In genomic region chr4:123426429-123427080, GRCm38 (mm10) we compare ENCODE assay signal across 21 mouse cellular contexts.
DNase-seq lines count a peak whose midpoint lies in the region; ATAC-seq and TF ChIP-seq lines count a peak whose summit lies in the region.
"Had no signal": no experiment of that assay in that cellular context is flagged by ENCODE, and none has a peak within 500 bp of the region (broad histone marks: within the 10 kb centered on the region; RNA-seq: fewer than 3 reads in every experiment).

No protein-coding gene starts in this region.

- 58% methylated on average over 10 of the region's 10 CpGs for WGBS in heart, postnatal 0 days
- WGBS in liver, adult 2 months = 80% methylated on average over 10 of the region's 10 CpGs

- H3K27ac ChIP-seq in gastrocnemius, adult 2 months = peak overlapping the region; percentile 84
- peak overlapping the region; percentile 90 for H3K27ac ChIP-seq in heart, postnatal 0 days (ENCODE audit: low read depth)
- H3K27ac ChIP-seq in liver, adult 2 months (replicated peaks; ENCODE audit: insufficient read depth, low read depth, low read length) = peak overlapping the region; percentile 68
- H3K27ac ChIP-seq: liver, embryonic 13.5 days had no signal

- TF ChIP-seq POLR2A in liver, adult 2 months (IDR thresholded peaks at IDR 0.05; ENCODE audit: extremely low read depth, insufficient read depth, low read length) = no peak
- no peak for TF ChIP-seq POLR2A in myocyte (IDR thresholded peaks at IDR 0.05; ENCODE audit: insufficient read length, low read depth)

- TF ChIP-seq CTCF in gastrocnemius, adult 2 months (IDR thresholded peaks at IDR 0.05) = no peak
- TF ChIP-seq CTCF in heart, postnatal 0 days (IDR thresholded peaks at IDR 0.05; ENCODE audit: low read depth) = no peak
- no peak for TF ChIP-seq CTCF in liver, adult 2 months (IDR thresholded peaks at IDR 0.05; ENCODE audit: low read depth, low read length)

- TF ChIP-seq EP300 in heart, postnatal 0 days (IDR thresholded peaks at IDR 0.05; ENCODE audit: low read depth) = no peak

- H3ac ChIP-seq in myocyte (ENCODE audit: control insufficient read depth, insufficient read length) = no peak overlapping the region

- H3K79me2 ChIP-seq in liver, adult 2 months (ENCODE audit: control insufficient read depth, insufficient read depth, low read length) = peaks cover 10% of the 10 kb centered on the region
- peaks cover 62% of the 10 kb centered on the region for H3K79me2 ChIP-seq in myocyte (ENCODE audit: control insufficient read depth, insufficient read depth)

- peak overlapping the region; percentile 7; the same call in 1 of the 2 replicates for H3K4me3 ChIP-seq in gastrocnemius, adult 2 months
- no peak overlapping the region for H3K4me3 ChIP-seq in heart, postnatal 0 days (ENCODE audit: low read depth, low read length)
- H3K4me3 ChIP-seq in liver, adult 2 months (ENCODE audit: insufficient read depth, low read depth, low read length) = no peak overlapping the region
- H3K4me3 ChIP-seq in myocyte = no peak overlapping the region
- H3K4me3 ChIP-seq: erythroblast, embryonic 14.5 days; liver, embryonic 13.5 days; stomach, embryonic 15.5 days had no signal

- H3K4me1 ChIP-seq in heart, postnatal 0 days (ENCODE audit: control insufficient read depth, insufficient read depth) = peaks cover 70% of the 10 kb centered on the region
- peaks cover 32% of the 10 kb centered on the region for H3K4me1 ChIP-seq in liver, adult 2 months (ENCODE audit: control insufficient read depth, insufficient read depth, low read length)
- H3K4me1 ChIP-seq: stomach, embryonic 15.5 days had no signal

- no peak overlapping the region for H3K4me2 ChIP-seq in heart, postnatal 0 days (ENCODE audit: low read depth, low read length)
- peak overlapping the region; percentile 39 for H3K4me2 ChIP-seq in myocyte (ENCODE audit: low read depth)
- H3K4me2 ChIP-seq: liver, embryonic 13.5 days; stomach, embryonic 15.5 days had no signal

- DNase-seq in gastrocnemius, adult 2 months = no peak
- no peak for DNase-seq in gastrocnemius, postnatal 4 days (ENCODE audit: low spot score in 2 of 2)
- no peak for DNase-seq in heart, postnatal 0 days (ENCODE audit: low spot score)
- no peak for DNase-seq in heart, adult 9 months (ENCODE audit: low spot score in 2 of 2)
- DNase-seq in liver, adult 2 months (ENCODE audit: extremely low read depth, low read depth, low spot score) = no peak
- DNase-seq in liver = no peak
- DNase-seq in adrenal gland, postnatal 10 days = no peak
- DNase-seq: adrenal gland, adult 2 months; cerebellum, adult 11-12 months; gastrocnemius, postnatal 36 days; kidney, adult 8-10 months; layer of hippocampus, postnatal 36 days; left cerebral cortex, postnatal 4 days; liver, embryonic 13.5 days; thymus, postnatal 25 days had no signal

- H3K9ac ChIP-seq in heart, postnatal 0 days (replicated peaks; ENCODE audit: low read depth, low read length) = no peak overlapping the region
- no peak overlapping the region for H3K9ac ChIP-seq in liver, adult 2 months (ENCODE audit: low read depth, low read length)
- H3K9ac ChIP-seq: liver, embryonic 13.5 days; stomach, embryonic 15.5 days had no signal

- peaks cover 14% of the 10 kb centered on the region for H3K36me3 ChIP-seq in heart, postnatal 0 days (replicated peaks; ENCODE audit: control insufficient read depth, insufficient read depth, low read length)
- H3K36me3 ChIP-seq in liver, adult 2 months (ENCODE audit: control insufficient read depth, insufficient read depth, low read length) = peaks cover 13% of the 10 kb centered on the region
- H3K36me3 ChIP-seq in myocyte (ENCODE audit: control insufficient read depth, insufficient read depth) = peaks cover 20% of the 10 kb centered on the region

- ATAC-seq in heart, postnatal 0 days (ENCODE audit: insufficient read depth, low read depth) = no peak
- ATAC-seq: CD4-positive, CD25-positive, alpha-beta regulatory T cell, adult 4 months; forebrain, embryonic 14.5 days; midbrain, embryonic 16.5 days had no signal

- intact Hi-C loops in gastrocnemius, adult 2 months (cut with DNase I) = no loop called here

- H3K9me3 ChIP-seq in heart, postnatal 0 days (replicated peaks; ENCODE audit: control insufficient read depth, low read length) = no peaks in the 10 kb centered on the region
- H3K9me3 ChIP-seq: liver, embryonic 13.5 days; stomach, embryonic 15.5 days had no signal

- H3K27me3 ChIP-seq in heart, postnatal 0 days (ENCODE audit: control insufficient read depth, insufficient read depth, low read length) = no peaks in the 10 kb centered on the region
- no peaks in the 10 kb centered on the region for H3K27me3 ChIP-seq in liver, adult 2 months (ENCODE audit: control insufficient read depth, insufficient read depth, low read length)
- H3K27me3 ChIP-seq in myocyte (ENCODE audit: control insufficient read depth, insufficient read depth, insufficient read length) = no peaks in the 10 kb centered on the region
- H3K27me3 ChIP-seq: liver, embryonic 13.5 days; stomach, embryonic 15.5 days had no signal

TF ChIP-seq in myocyte, 11 proteins besides CTCF, POLR2A, EP300 and RAD21:
- TF ChIP-seq MAX (IDR thresholded peaks at IDR 0.05; ENCODE audit: low read depth) (no peak), USF1 (IDR thresholded peaks at IDR 0.05; ENCODE audit: low read depth) (no peak), POLR2AphosphoS2 (IDR thresholded peaks at IDR 0.05; ENCODE audit: insufficient read length, low read depth) (no peak), CEBPB (IDR thresholded peaks at IDR 0.05; ENCODE audit: insufficient read depth, poor library complexity, severe bottlenecking) (no peak), TCF12 (IDR thresholded peaks at IDR 0.05; ENCODE audit: insufficient read depth, poor library complexity, severe bottlenecking) (no peak), MYOG (IDR thresholded peaks at IDR 0.05; ENCODE audit: control insufficient read depth in 1 of 3, insufficient read depth in 1 of 3, insufficient read length in 2 of 3, low read depth in 2 of 3) (no peak), MYOD1 (IDR thresholded peaks at IDR 0.05; ENCODE audit: control insufficient read depth in 1 of 3, insufficient read length in 2 of 3, low read depth in 2 of 3) (no peak), TCF3 (IDR thresholded peaks at IDR 0.05; ENCODE audit: insufficient read length, low read depth) (no peak), REST (IDR thresholded peaks at IDR 0.05; ENCODE audit: insufficient read depth, insufficient read length) (no peak), SRF (IDR thresholded peaks at IDR 0.05; ENCODE audit: control insufficient read depth, insufficient read length, low read depth) (no peak)
